Mouse (Mus musculus) spleen, adult 2 months (tissue): ENCODE measurements around the gene Olfr373.

Source experiments
- CTCF ChIP-seq: fragments of 200-500 bp; IDR thresholded peaks from 2 replicates; pipeline ENCODE4 v1.5.1; 2011; ENCODE audit warnings: mild to moderate bottlenecking, inconsistent platforms; ENCODE audit not compliant: insufficient read depth, insufficient read length, insufficient replicate concordance; ENCODE audit errors: extremely low read depth
- POLR2A ChIP-seq: fragments of 200-500 bp; IDR thresholded peaks from 2 replicates; pipeline ENCODE4 v1.6.1; 2011; ENCODE audit warnings: low read depth, low read length, inconsistent platforms

- TF ChIP-seq POLR2A (no peak), CTCF (no peak)
Observed at GRCm38 (mm10) chr8:72149056-72149455, 66.1 kb downstream of the Olfr373 start.
